15 mouse cellular contexts compared by ENCODE assay signal in the genomic region with DNA sequence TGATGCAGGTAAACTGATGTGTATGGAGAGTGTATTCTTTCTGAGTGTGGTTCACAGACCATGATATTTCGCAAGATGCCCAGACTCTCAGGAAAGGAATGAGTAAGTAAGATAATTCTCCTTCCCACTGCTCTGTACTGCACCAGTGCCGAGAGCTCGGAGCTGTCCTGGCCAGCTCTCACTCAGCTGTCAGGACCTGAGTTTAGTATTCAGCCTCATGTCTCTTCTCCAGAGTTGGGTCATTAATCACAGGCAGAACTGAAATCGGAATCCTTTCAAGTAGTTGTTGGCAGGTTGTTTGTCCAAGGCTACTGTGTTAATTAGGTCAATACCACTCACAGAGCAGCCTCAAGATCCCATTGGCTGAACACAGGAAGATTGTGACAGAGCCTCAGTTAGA.
DNase-seq lines count a peak whose midpoint lies in the region; ATAC-seq lines count a peak whose summit lies in the region.
"Had no signal": no experiment of that assay in that cellular context is flagged by ENCODE, and none has a peak within 500 bp of the region (broad histone marks: within the 10 kb centered on the region; RNA-seq: fewer than 3 reads in every experiment).

No protein-coding gene starts in this region.

- H3K36me3 ChIP-seq in hindbrain, embryonic 10.5 days, result no peaks in the 10 kb centered on the region
- no peaks in the 10 kb centered on the region for H3K36me3 ChIP-seq in hindbrain, embryonic 14.5 days (replicated peaks; ENCODE audit: control insufficient read depth, insufficient read depth)
- H3K36me3 ChIP-seq in hindbrain, embryonic 11.5 days (ENCODE audit: control insufficient read depth, insufficient read depth, low read length), result no peaks in the 10 kb centered on the region
- H3K36me3 ChIP-seq: embryonic facial prominence, embryonic 15.5 days; liver, embryonic 13.5 days; midbrain, embryonic 15.5 days had no signal

- 43% methylated on average over 4 of the region's 4 CpGs for WGBS in hindbrain, embryonic 10.5 days
- 39% methylated on average over 4 of the region's 4 CpGs for WGBS in hindbrain, embryonic 14.5 days
- WGBS in hindbrain, embryonic 11.5 days, result 48% methylated on average over 4 of the region's 4 CpGs

- no peak overlapping the region for H3K27ac ChIP-seq in hindbrain, embryonic 10.5 days
- H3K27ac ChIP-seq in hindbrain, embryonic 14.5 days, result no peak overlapping the region
- no peak overlapping the region for H3K27ac ChIP-seq in hindbrain, embryonic 11.5 days (ENCODE audit: low read depth, low read length)
- H3K27ac ChIP-seq: embryonic facial prominence, embryonic 15.5 days; heart, adult 2 months; liver, embryonic 13.5 days; midbrain, embryonic 15.5 days had no signal

- ATAC-seq in hindbrain, embryonic 14.5 days (ENCODE audit: low FRiP score), result no peak; the same call in 1 of the 2 replicates
- 0 out of 2 replicates have a peak, but pooled peaks have one; percentile 33 for ATAC-seq in hindbrain, embryonic 11.5 days (ENCODE audit: low FRiP score)
- ATAC-seq: midbrain, embryonic 15.5 days had no signal

- H3K4me2 ChIP-seq in hindbrain, embryonic 14.5 days (replicated peaks), result no peak overlapping the region
- H3K4me2 ChIP-seq in hindbrain, embryonic 11.5 days (replicated peaks; ENCODE audit: low read depth, low read length), result no peak overlapping the region
- H3K4me2 ChIP-seq: embryonic facial prominence, embryonic 15.5 days; liver, embryonic 13.5 days; midbrain, embryonic 15.5 days had no signal

- DNase-seq in hindbrain, embryonic 10.5 days (ENCODE audit: low spot score), result peak; percentile 16
- no peak for DNase-seq in hindbrain, embryonic 14.5 days (ENCODE audit: low spot score)
- DNase-seq in right cerebral cortex, adult 18-20 months, result peak; percentile 4
- DNase-seq in right cerebral cortex, postnatal 25 days, result no peak
- peak; percentile 27 for DNase-seq in hindbrain, embryonic 11.5 days (ENCODE audit: low spot score)
- DNase-seq in retina, postnatal 1 day, result peak; percentile 38
- DNase-seq in testis, postnatal 10 days (ENCODE audit: low spot score), result no peak
- DNase-seq in yolk sac, embryonic 10.5 days (ENCODE audit: low spot score), result no peak
- DNase-seq: cerebellum, adult 9-11 months; heart, adult 2 months; heart, postnatal 14 days; liver, embryonic 13.5 days; thymus, adult 18-20 months had no signal

- H3K9me3 ChIP-seq in hindbrain, embryonic 10.5 days, result no peaks in the 10 kb centered on the region
- H3K9me3 ChIP-seq in hindbrain, embryonic 14.5 days (ENCODE audit: control insufficient read depth, low read length), result no peaks in the 10 kb centered on the region
- no peaks in the 10 kb centered on the region for H3K9me3 ChIP-seq in hindbrain, embryonic 11.5 days (ENCODE audit: control insufficient read depth, low read length)
- H3K9me3 ChIP-seq: embryonic facial prominence, embryonic 15.5 days; liver, embryonic 13.5 days; midbrain, embryonic 15.5 days had no signal

- H3K4me3 ChIP-seq in hindbrain, embryonic 10.5 days, result no peak overlapping the region
- H3K4me3 ChIP-seq in hindbrain, embryonic 14.5 days (replicated peaks; ENCODE audit: low read length), result no peak overlapping the region
- no peak overlapping the region for H3K4me3 ChIP-seq in hindbrain, embryonic 11.5 days (ENCODE audit: low read depth, low read length)
- H3K4me3 ChIP-seq: embryonic facial prominence, embryonic 15.5 days; heart, adult 2 months; liver, embryonic 13.5 days; midbrain, embryonic 15.5 days had no signal

- H3K27me3 ChIP-seq in hindbrain, embryonic 10.5 days (ENCODE audit: insufficient read depth, poor library complexity, severe bottlenecking), result no peaks in the 10 kb centered on the region
- H3K27me3 ChIP-seq in hindbrain, embryonic 14.5 days (ENCODE audit: control insufficient read depth, insufficient read depth, low read length), result no peaks in the 10 kb centered on the region
- no peaks in the 10 kb centered on the region for H3K27me3 ChIP-seq in hindbrain, embryonic 11.5 days (ENCODE audit: control insufficient read depth, insufficient read depth, low read length)
- H3K27me3 ChIP-seq: embryonic facial prominence, embryonic 15.5 days; liver, embryonic 13.5 days; midbrain, embryonic 15.5 days had no signal

- peaks cover 15% of the 10 kb centered on the region for H3K4me1 ChIP-seq in hindbrain, embryonic 10.5 days (replicated peaks)
- no peaks in the 10 kb centered on the region for H3K4me1 ChIP-seq in hindbrain, embryonic 14.5 days (replicated peaks; ENCODE audit: control insufficient read depth, insufficient read depth, low read length)
- no peaks in the 10 kb centered on the region for H3K4me1 ChIP-seq in hindbrain, embryonic 11.5 days (replicated peaks; ENCODE audit: control insufficient read depth, insufficient read depth, low read length)
- H3K4me1 ChIP-seq: embryonic facial prominence, embryonic 15.5 days; liver, embryonic 13.5 days; midbrain, embryonic 15.5 days had no signal

- H3K9ac ChIP-seq in hindbrain, embryonic 14.5 days, result no peak overlapping the region
- H3K9ac ChIP-seq in hindbrain, embryonic 11.5 days (ENCODE audit: low read depth, low read length), result no peak overlapping the region
- H3K9ac ChIP-seq: embryonic facial prominence, embryonic 15.5 days; liver, embryonic 13.5 days; midbrain, embryonic 15.5 days had no signal

Comparison
In these comparisons a context has a peak if more than half of its experiments do, and no peak if none do; other contexts are left out.
1. DNase-seq: peak in hindbrain, embryonic 10.5 days (single experiment), right cerebral cortex, adult 18-20 months (single experiment), hindbrain, embryonic 11.5 days (single experiment) and retina, postnatal 1 day (single experiment); none in hindbrain, embryonic 14.5 days (single experiment), right cerebral cortex, postnatal 25 days (single experiment), testis, postnatal 10 days (single experiment) and yolk sac, embryonic 10.5 days (single experiment).